Mouse (Mus musculus) liver, embryonic 14.5 days (tissue): ENCODE results near the gene Nedd9.

Source experiments
- CTCF ChIP-seq: IDR thresholded peaks from 2 replicates; pipeline ENCODE4 v1.5.1; 2016; ENCODE audit warnings: antibody characterized with exemption, low read depth, control low read depth
- EP300 ChIP-seq: IDR thresholded peaks from 2 replicates; pipeline ENCODE4 v1.6.1; 2016; ENCODE audit warnings: antibody characterized with exemption, low read depth

DNA sequence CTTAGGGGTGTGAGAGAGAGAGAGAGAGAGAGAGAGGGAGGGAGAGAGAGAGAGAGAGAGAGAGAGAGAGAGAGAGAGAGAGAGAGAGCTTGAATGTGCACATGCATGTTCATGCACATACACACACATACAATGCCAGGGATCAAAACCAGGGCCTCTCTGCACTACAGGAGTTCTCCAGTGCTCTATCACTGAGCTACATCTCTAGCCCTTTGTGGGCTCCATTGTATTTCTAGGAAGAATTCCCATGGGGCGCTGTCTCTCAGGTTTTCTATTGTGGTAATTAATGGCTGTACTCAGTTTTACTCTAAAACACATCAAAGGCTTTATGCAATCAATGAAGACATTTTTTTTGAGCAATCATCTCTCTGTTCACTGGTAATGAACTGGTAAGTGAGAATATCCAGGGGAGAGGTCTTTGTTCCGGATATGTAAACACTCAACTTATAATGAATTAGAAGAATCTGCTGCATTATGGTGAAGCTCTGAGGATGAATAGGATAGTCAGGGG lies 11.5 kb upstream of the Nedd9 start:
- TF ChIP-seq EP300 (no peak), CTCF (no peak)
